Mouse (Mus musculus): ENCODE data around the gene Meis1. TPM values are rescaled to one million over a fixed set of nuclear protein-coding genes. Genes with fewer than 3 reads are reported as not detected.

Gene Meis1
- total and polyA plus RNA-seq, 3 experiments = 0.64 to 4.3 (median 0.98) TPM

DNA sequence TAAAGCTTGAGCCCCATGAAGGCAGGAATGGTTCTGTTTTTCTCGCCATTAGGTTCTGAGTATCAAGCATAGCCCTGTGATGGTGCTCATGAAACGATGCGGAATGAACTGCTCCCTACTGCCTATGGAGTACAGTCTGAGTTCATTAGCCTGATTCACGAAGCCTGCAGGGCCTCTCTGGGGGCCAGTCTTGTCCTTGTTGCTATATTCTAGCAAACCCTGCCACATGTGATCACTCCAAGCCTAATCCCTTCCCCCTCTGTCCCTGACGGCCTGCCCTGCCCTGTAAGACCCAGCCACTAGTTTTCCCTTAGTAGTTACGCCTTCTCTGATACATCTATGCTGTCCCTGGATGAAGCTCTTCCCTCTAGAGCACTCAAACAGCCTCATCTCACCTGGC, 26.0 kb downstream of the Meis1 start:
- no peak overlapping the region for H3K4me3 ChIP-seq (ENCODE audit: low read depth, low read length)
- DNase-seq (ENCODE audit: low spot score) (no peak), ATAC-seq (ENCODE audit: extremely low read depth, insufficient number of reproducible peaks, low FRiP score, poor library complexity, severe bottlenecking) (no peak)
- H3K36me3 ChIP-seq (replicated peaks) = no peaks in the 10 kb centered on the region
- TF ChIP-seq TAL1 (conservative IDR thresholded peaks at IDR 0.05; ENCODE audit: low read depth, low read length) (no peak), GATA1 (IDR thresholded peaks at IDR 0.05; ENCODE audit: borderline replicate concordance, low read length) (no peak), POLR2AphosphoS5 (IDR thresholded peaks at IDR 0.05; ENCODE audit: insufficient replicate concordance, low read depth, low read length) (no peak), GATA2 (IDR thresholded peaks at IDR 0.05; ENCODE audit: borderline replicate concordance, low read depth, low read length) (no peak), CTCF (IDR thresholded peaks at IDR 0.05; ENCODE audit: low read depth, low read length) (no peak)
- no peaks in the 10 kb centered on the region for H3K9me3 ChIP-seq (replicated peaks)
- H3K27me3 ChIP-seq (ENCODE audit: insufficient read depth, low read length) = peaks cover 15% of the 10 kb centered on the region
- H3K4me1 ChIP-seq (ENCODE audit: insufficient read depth, low read depth, low read length) = no peaks in the 10 kb centered on the region

DNA sequence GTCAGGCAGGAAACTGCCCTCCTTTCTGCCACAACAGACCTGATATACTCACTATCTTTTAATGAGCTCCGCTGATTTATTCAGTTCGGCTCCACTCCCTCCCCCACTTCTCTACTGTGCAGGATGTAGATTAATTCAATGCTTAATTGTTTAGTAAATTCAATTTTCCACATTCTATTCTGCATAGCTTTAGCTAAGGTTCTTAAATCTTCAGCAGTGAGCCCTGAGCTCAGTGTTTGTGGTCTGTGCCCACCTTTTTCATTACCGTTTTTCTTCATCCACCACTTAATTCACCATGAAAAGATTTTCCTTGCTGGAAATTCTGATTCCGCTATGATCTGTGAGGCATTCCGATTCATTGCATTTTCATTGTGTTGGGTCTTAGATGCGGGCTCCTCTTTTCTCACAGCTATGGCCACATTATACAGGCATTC, 28.5 kb downstream of the Meis1 start:
- TF ChIP-seq GATA2 (IDR thresholded peaks at IDR 0.05; ENCODE audit: borderline replicate concordance, low read depth, low read length) (no peak), TAL1 (conservative IDR thresholded peaks at IDR 0.05; ENCODE audit: low read depth, low read length) (no peak), CTCF (IDR thresholded peaks at IDR 0.05; ENCODE audit: low read depth, low read length) (no peak), GATA1 (IDR thresholded peaks at IDR 0.05; ENCODE audit: borderline replicate concordance, low read length) (no peak), POLR2AphosphoS5 (IDR thresholded peaks at IDR 0.05; ENCODE audit: insufficient replicate concordance, low read depth, low read length) (no peak)
- Histone ChIP-seq H3K36me3 (replicated peaks) (no peaks in the 10 kb centered on the region), H3K27me3 (ENCODE audit: insufficient read depth, low read length) (peaks cover 21% of the 10 kb centered on the region), H3K4me3 (ENCODE audit: low read depth, low read length) (no peak overlapping the region), H3K9me3 (replicated peaks) (no peaks in the 10 kb centered on the region), H3K4me1 (ENCODE audit: insufficient read depth, low read depth, low read length) (no peaks in the 10 kb centered on the region; the same call in 1 of the 2 replicates)
- ATAC-seq (ENCODE audit: extremely low read depth, insufficient number of reproducible peaks, low FRiP score, poor library complexity, severe bottlenecking) = no peak
- no peak for DNase-seq (ENCODE audit: low spot score)

DNA sequence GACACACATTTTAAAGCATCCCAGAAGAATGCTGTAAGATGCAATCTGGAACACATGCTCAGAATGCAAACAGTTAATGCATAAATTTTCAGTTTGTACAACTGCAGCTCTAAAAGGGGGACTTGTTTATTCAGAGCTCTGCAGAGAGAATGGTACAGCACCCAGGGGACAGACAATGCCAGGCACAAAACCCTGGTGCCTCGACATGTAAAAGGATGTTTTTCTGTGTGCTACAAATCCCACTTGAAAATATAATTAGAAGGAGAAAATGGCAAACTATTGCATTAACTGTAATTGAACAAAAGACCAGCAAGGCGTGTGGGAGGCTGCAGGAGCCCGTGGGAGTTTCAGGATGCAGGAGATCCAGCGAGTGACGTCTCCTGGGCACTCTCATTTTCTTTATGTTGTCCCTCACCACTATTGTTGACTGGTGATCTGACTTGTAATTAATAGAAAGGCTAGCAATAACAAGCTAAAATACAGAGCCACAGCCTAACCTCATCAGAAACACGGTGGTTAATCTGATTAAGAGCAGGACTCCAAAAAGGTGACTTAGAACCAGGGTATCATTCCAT, 29.0 kb downstream of the Meis1 start:
- Histone ChIP-seq H3K27me3 (ENCODE audit: insufficient read depth, low read length) (peaks cover 17% of the 10 kb centered on the region), H3K36me3 (replicated peaks) (no peaks in the 10 kb centered on the region), H3K4me3 (ENCODE audit: low read depth, low read length) (no peak overlapping the region), H3K9me3 (replicated peaks) (no peaks in the 10 kb centered on the region), H3K4me1 (ENCODE audit: insufficient read depth, low read depth, low read length) (no peaks in the 10 kb centered on the region; the same call in 1 of the 2 replicates)
- DNase-seq (ENCODE audit: low spot score) = no peak
- TF ChIP-seq GATA2 (IDR thresholded peaks at IDR 0.05; ENCODE audit: borderline replicate concordance, low read depth, low read length) = no peak
- no peak for TF ChIP-seq GATA1 (IDR thresholded peaks at IDR 0.05; ENCODE audit: borderline replicate concordance, low read length)
- no peak for TF ChIP-seq CTCF (IDR thresholded peaks at IDR 0.05; ENCODE audit: low read depth, low read length)
- no peak for TF ChIP-seq TAL1 (conservative IDR thresholded peaks at IDR 0.05; ENCODE audit: low read depth, low read length)
- no peak for TF ChIP-seq POLR2AphosphoS5 (IDR thresholded peaks at IDR 0.05; ENCODE audit: insufficient replicate concordance, low read depth, low read length)
- no peak for ATAC-seq (ENCODE audit: extremely low read depth, insufficient number of reproducible peaks, low FRiP score, poor library complexity, severe bottlenecking)

DNA sequence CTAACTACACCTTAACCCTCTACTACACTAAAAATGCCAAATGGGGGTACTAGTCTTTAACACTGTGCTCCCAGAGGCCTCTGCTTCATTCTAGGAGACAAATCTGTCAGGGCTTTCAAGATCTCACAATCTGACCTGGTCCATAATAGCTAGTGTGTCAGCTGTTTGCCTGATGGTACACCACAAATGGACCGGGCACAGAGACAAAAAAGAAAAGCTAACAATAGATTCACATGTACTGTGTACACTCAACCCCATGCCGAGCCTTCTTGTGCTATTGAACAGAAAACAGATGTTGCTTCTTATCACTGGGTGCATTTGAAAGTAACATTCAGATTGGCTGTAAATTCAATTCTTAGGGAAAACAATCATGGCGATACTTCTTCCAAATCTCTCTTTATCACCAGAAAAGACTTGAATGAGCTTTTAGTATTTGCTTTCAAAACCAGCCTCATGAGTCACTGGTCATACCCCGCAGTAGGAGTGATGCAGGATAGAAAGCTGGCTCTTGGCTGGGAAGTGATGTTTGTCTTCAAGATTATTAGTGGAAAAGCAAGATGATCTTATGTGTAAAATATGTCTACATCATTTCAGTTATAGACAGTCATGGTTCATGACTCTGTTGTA, 30.0 kb downstream of the Meis1 start:
- H3K4me1 ChIP-seq (ENCODE audit: insufficient read depth, low read depth, low read length) = peaks cover 1% of the 10 kb centered on the region; the same call in 1 of the 2 replicates
- H3K27me3 ChIP-seq (ENCODE audit: insufficient read depth, low read length) = peaks cover 22% of the 10 kb centered on the region
- no peaks in the 10 kb centered on the region for H3K36me3 ChIP-seq (replicated peaks)
- H3K9me3 ChIP-seq (replicated peaks) = no peaks in the 10 kb centered on the region
- H3K4me3 ChIP-seq (ENCODE audit: low read depth, low read length) = no peak overlapping the region
- ATAC-seq (ENCODE audit: extremely low read depth, insufficient number of reproducible peaks, low FRiP score, poor library complexity, severe bottlenecking) (no peak), DNase-seq (ENCODE audit: low spot score) (no peak)
- no peak for TF ChIP-seq CTCF (IDR thresholded peaks at IDR 0.05; ENCODE audit: low read depth, low read length)
- no peak for TF ChIP-seq GATA1 (IDR thresholded peaks at IDR 0.05; ENCODE audit: borderline replicate concordance, low read length)
- no peak for TF ChIP-seq POLR2AphosphoS5 (IDR thresholded peaks at IDR 0.05; ENCODE audit: insufficient replicate concordance, low read depth, low read length)
- no peak for TF ChIP-seq GATA2 (IDR thresholded peaks at IDR 0.05; ENCODE audit: borderline replicate concordance, low read depth, low read length)
- no peak for TF ChIP-seq TAL1 (conservative IDR thresholded peaks at IDR 0.05; ENCODE audit: low read depth, low read length)

DNA sequence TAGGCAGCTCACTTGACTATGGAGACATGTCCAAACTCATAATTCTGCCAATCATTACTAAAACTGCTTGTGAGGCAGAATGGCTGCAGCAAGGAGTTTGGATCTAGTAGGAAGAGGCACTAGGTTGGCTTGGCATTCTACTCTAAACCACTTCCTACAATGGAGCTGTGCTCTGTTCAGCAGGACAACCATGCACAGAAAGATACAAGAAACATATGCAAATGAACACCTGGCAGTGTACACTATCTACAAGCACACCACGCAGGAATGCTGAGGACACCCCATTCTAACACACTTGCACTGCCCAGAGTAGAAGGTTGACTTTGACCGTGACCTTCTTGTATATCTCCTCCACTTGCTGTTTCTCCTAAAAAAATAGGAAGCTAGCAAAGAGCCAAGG, 35.0 kb downstream of the Meis1 start:
- ATAC-seq (ENCODE audit: extremely low read depth, insufficient number of reproducible peaks, low FRiP score, poor library complexity, severe bottlenecking) (no peak), DNase-seq (ENCODE audit: low spot score) (no peak)
- no peak overlapping the region for H3K4me3 ChIP-seq (ENCODE audit: low read depth, low read length)
- H3K9me3 ChIP-seq (replicated peaks) = no peaks in the 10 kb centered on the region
- H3K4me1 ChIP-seq (ENCODE audit: insufficient read depth, low read depth, low read length) = peaks cover 29% of the 10 kb centered on the region
- peaks cover 18% of the 10 kb centered on the region for H3K27me3 ChIP-seq (ENCODE audit: insufficient read depth, low read length)
- TF ChIP-seq POLR2AphosphoS5 (IDR thresholded peaks at IDR 0.05; ENCODE audit: insufficient replicate concordance, low read depth, low read length) (no peak), CTCF (IDR thresholded peaks at IDR 0.05; ENCODE audit: low read depth, low read length) (no peak), GATA2 (IDR thresholded peaks at IDR 0.05; ENCODE audit: borderline replicate concordance, low read depth, low read length) (no peak), GATA1 (IDR thresholded peaks at IDR 0.05; ENCODE audit: borderline replicate concordance, low read length) (no peak), TAL1 (conservative IDR thresholded peaks at IDR 0.05; ENCODE audit: low read depth, low read length) (no peak)
- no peaks in the 10 kb centered on the region for H3K36me3 ChIP-seq (replicated peaks)

DNA sequence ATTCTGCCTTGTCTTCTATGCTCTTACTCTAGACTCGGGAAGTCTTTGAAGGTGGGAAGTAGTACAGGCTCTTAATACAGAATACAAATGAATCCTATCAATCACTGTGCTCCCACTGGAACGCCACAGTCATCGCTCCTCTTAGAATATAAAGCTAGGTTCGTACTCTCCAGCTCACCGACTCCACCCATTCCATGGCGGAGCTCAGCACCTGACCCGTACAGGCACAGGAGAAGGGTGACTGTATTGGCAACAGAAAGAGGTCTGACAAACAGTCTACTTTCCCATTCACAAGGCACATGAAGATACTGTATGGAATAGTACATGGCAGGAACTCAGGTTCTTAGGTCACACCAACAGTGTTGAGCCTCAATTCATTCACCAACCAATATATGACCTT, 35.5 kb downstream of the Meis1 start:
- no peaks in the 10 kb centered on the region for H3K9me3 ChIP-seq (replicated peaks)
- DNase-seq (ENCODE audit: low spot score) = no peak
- ATAC-seq (ENCODE audit: extremely low read depth, insufficient number of reproducible peaks, low FRiP score, poor library complexity, severe bottlenecking) = no peak
- no peak for TF ChIP-seq POLR2AphosphoS5 (IDR thresholded peaks at IDR 0.05; ENCODE audit: insufficient replicate concordance, low read depth, low read length)
- TF ChIP-seq GATA2 (IDR thresholded peaks at IDR 0.05; ENCODE audit: borderline replicate concordance, low read depth, low read length) = no peak
- TF ChIP-seq CTCF (IDR thresholded peaks at IDR 0.05; ENCODE audit: low read depth, low read length) = no peak
- TF ChIP-seq GATA1 (IDR thresholded peaks at IDR 0.05; ENCODE audit: borderline replicate concordance, low read length) = no peak
- no peak for TF ChIP-seq TAL1 (conservative IDR thresholded peaks at IDR 0.05; ENCODE audit: low read depth, low read length)
- no peaks in the 10 kb centered on the region for H3K36me3 ChIP-seq (replicated peaks)
- peaks cover 18% of the 10 kb centered on the region for H3K27me3 ChIP-seq (ENCODE audit: insufficient read depth, low read length)
- peaks cover 29% of the 10 kb centered on the region for H3K4me1 ChIP-seq (ENCODE audit: insufficient read depth, low read depth, low read length)
- H3K4me3 ChIP-seq (ENCODE audit: low read depth, low read length) = no peak overlapping the region
